Mouse (Mus musculus): ENCODE measurements around the gene Eomes.

The Eomes gene

DNA sequence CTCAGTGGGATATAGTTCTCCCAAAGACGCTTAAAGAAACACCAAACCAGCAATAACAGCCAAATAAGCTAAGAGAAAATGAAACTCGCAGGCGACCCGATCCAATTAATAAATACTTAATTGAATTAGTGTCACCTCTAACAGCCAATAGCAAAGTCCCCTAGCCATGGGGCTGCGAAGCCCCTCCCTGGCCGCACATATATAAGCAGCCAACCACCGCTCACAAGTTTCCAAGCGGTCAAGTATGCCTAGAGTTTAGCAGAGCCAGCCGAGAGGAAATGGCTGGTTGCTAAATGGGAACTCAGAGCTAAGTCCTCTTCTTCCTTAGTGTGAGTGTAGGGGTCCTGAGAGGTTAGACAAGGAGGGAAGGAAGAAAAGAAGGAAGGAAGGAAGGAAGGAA lies at the start of gene Eomes:
Eomes (plus strand) TSS at position 252 of the 400 bp plus-strand sequence.
- DNase-seq (ENCODE audit: low spot score), result no peak

DNA sequence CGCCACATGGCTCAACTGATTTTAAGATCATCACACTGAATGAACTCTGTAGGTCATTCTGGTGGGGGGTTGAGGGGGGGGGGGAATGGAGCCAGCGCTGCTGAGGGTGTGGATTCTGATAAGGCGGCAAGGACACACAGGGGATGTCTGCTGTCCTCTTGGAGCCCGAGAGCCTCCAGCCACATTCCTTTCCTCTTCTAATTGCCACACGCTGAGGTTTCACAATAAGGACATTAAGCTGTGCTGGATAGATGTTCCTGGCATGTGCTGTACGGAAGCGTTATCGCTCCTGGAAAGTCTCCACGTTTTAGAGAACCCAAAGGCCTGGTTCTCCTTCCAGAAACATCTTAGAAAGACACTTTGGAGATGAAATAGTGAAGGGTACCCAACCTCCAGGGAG lies 33.2 kb upstream of the Eomes start:
- no peak for DNase-seq (ENCODE audit: low spot score)

DNA sequence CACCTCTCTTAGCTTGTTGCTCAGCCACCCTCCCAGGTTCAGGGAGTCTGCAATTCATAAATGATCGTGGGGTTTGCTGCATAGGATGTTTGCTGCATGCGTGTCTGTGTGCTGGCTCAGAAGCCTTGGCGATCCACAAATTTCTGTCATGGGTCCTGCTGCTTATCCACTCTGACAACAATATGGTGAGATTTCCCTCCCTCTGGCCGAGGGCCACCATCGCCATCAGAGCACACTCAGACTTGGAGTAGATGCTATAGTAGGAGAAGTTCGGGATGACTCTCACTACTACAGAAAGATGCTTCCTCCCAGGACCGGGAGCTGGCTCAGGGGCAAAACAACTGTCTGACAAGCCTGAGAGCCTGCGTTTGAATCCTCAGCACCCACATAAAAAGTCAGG lies 28.7 kb upstream of the Eomes start:
- DNase-seq (ENCODE audit: low spot score), result no peak

DNA sequence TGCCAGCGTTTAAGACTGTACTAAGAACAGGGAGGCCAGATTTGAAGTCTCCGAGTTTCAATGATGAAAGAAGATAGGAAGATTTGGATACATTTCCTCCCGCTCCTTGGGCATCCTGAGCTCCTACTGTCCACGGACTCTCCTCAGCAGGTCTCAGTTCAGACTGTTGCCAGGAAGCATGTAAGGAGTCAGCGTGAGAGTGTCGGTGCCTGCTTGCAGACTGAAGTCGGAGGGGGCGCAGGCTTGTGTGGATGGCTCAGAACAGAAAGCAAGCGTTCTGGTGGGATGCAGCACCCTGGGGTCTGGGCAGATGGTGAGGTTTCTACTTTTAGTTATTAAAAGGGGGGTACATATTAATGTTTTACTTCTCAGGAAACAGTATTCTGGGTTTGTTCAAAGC lies 24.6 kb upstream of the Eomes start:
- no peak for DNase-seq (ENCODE audit: low spot score)

DNA sequence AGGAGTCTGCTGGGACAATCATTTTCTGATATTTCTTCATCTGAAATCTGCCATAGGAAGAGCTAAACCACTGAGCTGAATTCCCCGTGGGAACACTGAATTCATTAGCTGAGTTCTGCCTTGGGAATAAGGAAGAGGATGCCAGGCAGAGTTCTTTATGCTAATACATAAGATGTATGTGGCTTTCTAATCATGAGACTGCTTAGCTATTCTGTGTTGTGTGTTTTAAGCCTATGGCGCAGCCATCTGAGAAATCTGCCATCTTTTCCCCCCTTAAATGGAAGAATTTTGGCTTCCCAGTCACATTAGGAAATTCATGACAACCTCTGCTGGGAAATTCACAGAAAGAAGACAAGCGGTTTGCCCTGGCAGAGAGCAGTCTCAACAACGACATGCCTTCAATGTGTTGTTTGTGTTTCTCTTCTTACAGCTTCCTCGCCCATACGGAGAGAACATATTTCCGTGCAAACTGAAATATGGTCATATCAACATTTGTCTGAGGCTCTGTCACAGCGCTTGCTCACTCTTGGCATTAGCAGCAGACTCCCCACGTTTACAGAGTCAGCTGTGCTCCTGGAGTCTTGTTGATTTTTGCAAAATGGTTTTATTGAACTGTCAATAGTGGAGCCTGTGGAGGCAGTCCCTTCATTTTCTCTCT lies 22.7 kb upstream of the Eomes start:
- no peak for DNase-seq (ENCODE audit: low spot score)

DNA sequence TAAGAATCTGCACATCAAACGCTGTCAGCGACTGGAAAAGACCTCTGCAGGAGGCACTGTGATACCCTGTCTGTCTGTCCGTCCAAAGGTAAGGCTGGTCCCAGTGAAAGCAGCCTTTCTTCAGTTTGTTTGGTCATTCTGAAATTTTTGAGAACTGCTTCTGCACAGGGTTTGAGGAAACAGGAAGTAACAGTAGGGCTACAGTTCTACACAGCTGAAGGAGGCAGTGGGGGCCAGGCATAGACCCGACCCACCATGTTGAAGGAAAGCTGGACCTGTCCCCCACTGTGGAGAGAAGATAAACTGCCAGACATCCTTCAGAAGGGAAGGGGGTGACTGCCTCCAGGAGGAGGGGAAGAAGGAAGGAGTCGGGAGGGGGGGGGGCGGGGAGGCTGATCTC lies 21.6 kb upstream of the Eomes start:
- DNase-seq (ENCODE audit: low spot score), result no peak

DNA sequence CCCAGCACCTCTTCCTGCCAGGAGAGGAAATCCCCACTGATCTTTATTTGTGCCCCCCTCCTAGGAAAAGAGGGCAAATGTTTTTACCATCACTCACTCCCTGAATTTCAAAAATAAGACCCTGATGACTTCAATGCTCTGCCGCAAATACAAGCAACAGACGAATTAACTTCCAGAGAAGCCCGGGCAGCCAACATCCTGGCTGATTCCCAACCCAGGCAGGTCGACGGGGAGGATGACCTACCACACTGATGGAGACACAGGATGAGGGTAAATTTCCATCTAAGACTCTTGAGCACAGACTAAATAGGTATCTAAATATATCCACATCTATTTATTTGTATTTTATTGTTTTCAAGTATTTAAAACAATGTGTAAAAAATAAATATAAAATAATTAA lies 20.0 kb upstream of the Eomes start:
- DNase-seq (ENCODE audit: low spot score), result no peak

DNA sequence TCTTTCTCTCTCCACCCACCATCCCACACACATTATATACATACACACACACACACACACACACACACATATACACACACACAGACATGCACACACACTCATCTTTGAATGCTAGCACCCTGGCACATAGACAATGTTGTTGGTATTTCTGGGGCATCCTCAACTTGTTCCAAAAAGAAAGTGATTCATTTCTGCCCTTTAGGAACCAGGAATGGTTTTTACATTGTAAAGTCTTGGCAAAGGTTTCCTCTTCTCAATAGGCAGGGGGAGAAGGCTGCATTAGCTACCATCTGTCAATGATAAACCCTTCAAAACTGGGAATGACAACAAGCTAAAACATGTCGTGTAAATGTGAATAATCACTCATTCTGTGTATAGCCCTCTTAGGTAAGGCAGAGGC lies 14.0 kb upstream of the Eomes start:
- DNase-seq (ENCODE audit: low spot score), result no peak

DNA sequence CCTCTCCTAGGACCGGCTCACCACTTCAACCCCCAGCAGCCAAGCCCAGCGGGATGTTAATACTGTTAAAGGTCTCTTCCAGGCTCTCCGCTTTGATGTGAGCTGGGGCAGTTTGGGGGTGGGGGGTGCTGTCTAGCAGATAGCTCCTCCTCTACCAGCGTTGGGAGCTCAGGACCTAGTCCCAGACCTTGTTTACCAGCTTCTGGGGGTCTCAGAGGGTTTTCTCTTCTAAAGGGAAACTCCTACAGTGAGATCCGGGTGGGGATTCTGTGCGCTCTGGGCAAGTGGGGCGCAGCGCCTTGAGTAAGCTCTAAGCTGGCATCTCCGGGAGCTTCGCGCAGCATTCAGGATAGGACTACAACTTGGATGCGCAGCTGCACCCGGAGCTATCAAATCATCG lies 9.7 kb upstream of the Eomes start:
- DNase-seq (ENCODE audit: low spot score), result no peak

DNA sequence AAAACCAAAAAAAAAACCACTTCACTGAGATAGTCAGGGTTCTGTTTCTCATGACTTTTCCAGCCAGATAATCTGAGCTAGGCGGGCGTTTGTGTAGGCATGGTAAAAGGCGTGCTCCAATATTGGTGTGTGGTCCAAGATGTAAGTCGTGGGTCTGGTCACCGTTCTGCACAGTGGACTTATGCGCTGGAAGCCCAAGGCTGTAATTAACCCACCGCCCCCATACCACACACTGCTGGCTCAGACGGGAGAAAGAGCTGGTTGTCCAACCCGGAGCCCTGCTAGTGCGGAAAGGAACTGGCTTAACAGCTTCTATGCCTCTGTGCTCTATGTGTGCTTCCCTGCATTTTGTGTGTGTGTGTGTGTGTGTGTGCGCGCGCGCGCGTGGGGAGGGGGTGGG lies 8.7 kb upstream of the Eomes start:
- DNase-seq (ENCODE audit: low spot score), result no peak

DNA sequence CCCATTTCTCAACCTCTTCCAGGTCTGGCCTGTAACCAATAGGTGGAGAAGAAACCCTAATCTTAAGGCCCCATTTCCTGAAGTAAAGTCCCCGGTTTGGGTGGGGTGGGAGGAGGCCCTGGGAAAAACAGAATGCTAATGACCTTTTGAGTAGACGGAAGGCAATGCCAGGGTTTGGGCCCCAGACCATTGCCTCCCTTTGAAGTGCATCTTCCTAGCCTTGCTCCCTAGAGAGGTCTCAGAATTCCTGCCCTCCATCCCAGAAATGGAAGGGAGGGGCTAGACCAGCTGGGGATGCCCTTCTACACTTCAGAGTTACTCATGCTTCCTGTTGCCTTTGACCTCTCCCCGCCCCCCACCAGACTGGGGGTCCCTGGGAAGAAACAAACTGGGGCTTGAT lies 6.7 kb upstream of the Eomes start:
- DNase-seq (ENCODE audit: low spot score), result no peak

DNA sequence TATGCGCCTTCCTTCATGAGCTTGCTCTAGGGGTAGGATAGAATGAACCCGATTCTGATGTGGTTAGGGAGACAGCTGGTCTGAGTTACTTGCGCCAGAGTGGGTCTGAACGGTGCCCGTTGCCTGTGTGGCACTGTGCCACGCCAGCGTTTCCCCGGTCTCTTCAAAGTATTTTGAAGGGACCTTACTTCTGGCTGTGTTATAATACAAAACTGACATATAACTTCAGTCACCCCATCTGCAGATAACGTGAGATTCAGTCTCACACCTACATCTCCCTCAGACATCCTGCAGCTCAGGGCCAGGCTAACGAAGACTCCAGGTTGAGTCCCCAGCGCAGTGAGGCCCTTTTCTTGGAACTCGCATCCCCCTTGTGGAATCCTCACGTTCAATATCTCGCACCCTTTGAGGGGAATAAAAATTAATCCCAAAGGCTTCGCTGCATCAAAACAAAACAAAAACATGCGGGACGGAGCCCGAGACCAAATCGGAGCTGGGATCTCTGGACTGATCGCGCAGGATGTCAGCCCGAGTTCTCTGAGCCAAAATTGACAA lies 1.7 kb upstream of the Eomes start:
- DNase-seq (ENCODE audit: low spot score), result no peak

DNA sequence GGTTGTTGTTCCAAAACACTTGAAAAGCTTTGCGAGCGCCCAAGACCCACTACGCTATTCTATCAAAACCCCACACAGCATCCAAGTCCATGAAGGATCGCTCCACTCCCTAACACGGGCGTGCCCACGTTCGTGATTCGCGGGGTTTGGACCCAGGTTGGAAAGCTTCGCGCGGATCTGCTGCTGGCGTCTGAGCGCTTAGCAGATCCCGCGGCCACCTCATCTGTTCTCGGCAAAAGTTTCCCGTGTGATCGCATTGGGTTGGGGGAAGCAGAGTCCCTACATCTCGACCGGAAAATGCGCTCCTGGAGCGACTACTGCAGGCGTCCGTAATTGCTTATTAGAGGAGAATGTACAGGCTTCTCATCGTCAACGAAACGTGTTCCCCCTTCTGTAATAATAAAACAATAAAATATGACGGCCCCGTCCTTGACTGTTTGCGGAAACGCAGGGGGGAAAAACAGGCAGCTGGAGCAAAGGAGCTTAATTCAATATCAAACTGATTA lies 1.2 kb upstream of the Eomes start:
- DNase-seq (ENCODE audit: low spot score), result no peak

DNA sequence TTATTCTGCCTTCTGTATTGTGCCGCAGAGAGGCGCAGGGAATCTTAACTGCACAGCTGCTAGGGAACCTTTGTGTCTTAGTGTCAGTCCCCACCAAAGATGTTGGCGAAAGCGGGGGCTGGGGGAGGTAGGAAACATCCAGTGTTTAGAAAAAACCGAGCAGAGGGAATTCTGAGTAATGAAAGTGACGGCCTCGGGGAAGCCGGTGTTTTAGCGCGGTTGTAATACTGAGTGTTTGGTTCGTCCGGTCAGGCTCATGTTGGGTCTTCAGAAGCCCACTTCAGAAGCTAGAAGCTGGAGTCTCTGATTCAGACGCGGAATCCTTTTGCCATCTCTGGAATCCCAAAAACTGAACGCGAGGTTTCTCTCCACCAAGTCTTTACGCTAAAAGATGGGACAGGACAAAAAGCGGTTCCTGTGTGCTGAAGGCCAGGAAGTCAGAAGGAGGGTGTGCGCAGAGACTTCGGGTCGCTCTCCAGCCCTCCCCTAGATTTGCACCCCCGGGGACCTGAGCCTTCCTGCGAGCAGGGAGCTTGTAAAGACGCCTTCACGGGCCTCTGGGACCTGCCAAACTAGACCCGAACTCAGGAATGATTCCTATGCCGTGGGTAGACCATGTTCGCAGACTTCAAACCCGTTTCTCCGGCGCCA lies 606 bp upstream of the Eomes start:
- no peak for DNase-seq (ENCODE audit: low spot score)

DNA sequence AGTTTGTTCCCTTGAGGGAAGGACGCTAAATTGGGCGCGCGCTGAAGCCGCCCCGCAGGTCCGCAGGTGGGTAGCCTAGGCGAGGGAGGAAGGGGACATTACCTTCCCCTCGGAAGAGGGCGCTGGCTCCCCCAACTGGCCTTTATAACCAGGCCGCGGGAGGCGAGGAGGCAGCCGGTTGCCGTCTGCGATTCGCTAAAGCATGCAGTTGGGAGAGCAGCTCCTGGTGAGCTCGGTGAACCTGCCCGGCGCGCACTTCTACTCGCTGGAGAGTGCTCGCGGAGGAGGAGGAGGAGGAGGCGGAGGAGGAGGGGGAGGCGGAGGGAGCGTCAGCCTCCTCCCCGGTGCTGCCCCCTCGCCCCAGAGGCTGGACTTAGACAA lies 436 bp downstream of the Eomes start:
- no peak for DNase-seq (ENCODE audit: low spot score)

DNA sequence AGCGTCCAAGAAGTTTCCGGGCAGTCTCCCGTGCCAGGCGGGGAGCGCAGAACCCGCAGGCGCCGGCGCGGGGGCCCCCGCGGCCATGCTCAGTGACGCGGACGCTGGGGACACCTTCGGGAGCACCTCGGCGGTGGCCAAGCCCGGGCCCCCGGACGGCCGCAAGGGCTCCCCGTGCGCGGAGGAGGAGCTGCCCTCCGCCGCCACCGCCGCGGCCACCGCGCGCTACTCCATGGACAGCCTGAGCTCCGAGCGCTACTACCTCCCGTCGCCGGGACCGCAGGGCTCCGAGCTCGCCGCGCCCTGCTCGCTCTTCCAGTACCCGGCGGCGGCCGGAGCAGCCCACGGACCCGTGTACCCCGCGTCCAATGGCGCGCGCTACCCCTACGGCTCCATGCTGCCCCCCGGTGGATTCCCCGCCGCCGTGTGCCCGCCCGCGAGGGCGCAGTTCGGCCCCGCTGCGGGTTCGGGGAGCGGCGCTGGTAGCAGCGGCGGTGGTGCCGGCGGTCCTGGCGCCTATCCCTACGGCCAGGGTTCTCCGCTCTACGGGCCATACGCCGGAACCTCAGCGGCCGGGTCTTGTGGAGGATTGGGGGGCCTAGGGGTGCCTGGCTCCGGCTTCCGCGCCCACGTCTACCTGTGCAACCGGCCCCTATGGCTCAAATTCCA lies 961 bp downstream of the Eomes start:
- DNase-seq (ENCODE audit: low spot score), result no peak

DNA sequence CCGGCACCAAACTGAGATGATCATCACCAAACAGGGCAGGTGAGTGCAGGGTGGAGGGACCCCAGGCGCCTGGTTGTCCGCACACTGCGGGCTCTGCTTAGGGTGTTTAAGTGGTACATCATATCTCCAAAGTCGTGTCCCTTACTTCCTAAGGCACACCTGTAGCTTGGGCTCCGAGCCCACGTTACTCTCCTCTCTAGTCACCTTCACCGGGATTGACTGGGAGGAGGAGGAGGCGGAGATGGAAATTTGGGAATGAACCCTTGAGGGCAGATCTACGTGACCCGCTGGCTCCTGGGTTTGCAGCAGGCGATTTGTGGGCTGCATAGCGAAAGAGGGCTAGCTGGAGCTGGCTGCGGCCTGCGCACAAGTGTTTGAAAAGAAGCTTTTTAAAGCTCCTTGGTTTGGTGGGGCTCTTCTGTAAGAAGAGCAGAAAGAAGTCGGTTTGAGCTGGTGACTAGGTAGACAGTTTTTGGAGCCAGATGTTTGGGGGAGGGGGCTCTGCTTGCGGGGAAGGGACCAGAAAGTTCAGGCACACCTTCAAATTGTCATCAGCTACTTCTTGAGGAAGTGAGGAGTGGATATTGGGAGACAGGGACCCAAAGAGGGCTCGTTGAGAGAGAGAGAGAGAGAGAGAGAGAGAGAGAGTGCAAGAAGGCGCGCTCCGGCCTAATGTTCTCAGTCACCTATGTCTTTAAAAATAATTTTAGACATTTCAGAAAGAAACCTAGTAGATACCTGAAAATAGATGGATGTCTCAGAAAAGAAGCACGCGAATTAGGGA lies 1.7 kb downstream of the Eomes start:
- DNase-seq (ENCODE audit: low spot score), result no peak

DNA sequence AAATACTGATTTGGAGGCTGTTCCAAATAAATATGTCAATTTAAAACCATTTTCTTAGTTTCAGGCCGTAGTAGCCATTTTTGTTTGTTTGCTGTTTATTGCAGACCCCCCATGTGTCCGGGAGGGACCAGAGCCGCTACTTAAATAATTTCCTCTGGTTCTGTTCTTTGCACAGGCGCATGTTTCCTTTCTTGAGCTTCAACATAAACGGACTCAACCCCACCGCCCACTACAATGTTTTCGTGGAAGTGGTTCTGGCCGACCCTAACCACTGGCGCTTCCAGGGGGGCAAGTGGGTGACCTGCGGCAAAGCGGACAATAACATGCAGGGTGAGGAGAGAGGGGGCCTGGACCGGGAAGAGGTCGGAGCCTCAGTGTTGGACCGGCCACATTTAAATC lies 2.3 kb downstream of the Eomes start:
- no peak for DNase-seq (ENCODE audit: low spot score)

DNA sequence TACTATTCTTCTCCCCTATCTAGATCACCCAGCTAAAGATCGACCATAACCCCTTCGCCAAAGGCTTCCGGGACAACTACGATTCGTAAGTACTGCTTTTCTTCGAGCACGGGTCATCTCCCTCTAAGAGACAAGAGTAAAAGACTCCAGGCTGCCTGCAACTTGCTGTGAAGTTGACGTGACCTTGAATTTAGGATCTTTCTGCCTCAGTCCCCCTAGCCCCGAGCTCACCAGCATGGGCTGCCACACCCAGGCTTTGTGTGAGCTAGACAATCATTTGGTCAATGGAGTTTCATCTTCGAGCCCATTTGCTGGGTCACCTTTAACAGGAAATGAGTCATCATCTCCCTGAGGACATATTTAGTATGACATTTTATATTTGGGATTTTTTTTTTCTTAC lies 4.2 kb downstream of the Eomes start:
- DNase-seq (ENCODE audit: low spot score), result no peak

DNA sequence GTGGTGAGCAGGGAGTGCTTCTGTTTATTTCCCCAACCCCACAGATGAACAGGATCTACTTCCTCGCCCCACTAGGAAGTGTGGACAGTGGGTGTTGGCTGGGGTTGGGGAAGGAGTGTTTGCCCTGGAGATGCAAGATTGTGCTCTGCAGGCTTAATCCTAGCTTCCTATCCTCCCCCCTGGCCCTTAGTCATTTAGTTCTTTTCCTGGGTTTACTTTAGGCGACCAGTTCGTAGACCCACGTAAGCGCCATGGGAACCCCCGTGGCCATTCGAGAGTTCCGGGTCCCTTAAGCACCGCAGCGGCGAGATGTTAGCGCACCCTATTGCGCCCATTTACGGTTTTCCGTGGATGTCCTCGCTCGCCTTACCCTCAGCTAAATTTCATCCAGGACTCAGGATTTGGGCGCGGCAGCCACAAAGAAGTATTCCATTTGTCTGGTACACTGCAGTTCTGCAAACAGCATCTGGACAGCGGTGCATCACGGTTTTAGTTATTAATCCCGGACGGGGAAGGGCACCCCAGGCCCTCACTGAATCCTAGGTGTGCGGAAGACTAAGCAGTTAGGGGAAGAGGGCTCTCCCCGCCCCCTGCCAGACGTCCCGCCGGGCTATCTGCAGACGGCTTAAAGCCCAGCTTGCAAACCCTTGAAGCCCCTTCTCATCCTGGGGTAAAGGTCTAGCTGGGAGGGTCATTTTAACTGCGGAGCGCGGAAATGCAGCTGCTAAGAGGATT lies 8.5 kb downstream of the Eomes start:
- no peak for DNase-seq (ENCODE audit: low spot score)

DNA sequence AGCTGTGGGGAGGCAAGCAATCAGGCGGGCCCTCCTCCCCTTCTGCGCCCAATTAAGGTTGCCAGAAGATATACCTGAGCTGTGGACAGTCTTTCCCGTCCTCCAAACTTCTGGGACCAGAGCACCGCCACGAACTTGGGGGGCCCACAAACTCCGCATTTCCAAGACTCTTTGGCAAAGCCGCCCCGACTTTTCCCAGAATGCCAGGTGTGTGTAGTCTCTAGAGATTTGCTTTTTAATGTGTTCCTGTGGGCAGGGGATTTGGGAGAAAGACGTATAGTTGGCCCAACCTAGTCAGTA lies 9.0 kb downstream of the Eomes start:
- no peak for DNase-seq (ENCODE audit: low spot score)

DNA sequence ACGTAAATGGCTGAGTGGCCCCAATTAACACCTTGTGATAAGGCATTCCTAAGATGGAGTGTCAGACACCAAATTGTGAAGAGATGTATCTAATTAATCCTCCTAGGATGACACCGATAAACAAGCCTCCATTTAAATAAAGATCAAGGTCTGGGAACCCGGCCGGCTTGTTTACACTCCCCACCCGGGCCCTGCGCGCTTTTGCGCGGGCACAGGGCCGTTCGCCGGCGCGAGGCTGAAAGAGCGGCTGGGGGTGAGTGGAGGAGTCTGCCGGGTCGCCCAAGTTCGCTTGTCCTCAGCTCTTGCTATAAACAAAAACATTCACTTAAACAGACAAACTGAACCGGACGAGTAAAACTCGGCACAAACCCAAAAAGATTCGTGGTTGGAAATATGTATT lies 9.6 kb downstream of the Eomes start:
- DNase-seq (ENCODE audit: low spot score), result no peak

All from testis, postnatal 14 days (tissue).